Mouse (Mus musculus) cerebellum, postnatal 14 days (tissue): ENCODE measurements around the gene Gm5150.
A peak's percentile ranks its signal among the peaks of the same experiment; 100 is the strongest.
"Not testable (repeated sequence)": the region's sequence is repeated elsewhere in the genome, so short reads cannot be mapped to it uniquely, and the experiment has no call there.

Source experiments
- DNase-seq, 2 experiments: peaks; one replicate each; pipeline ENCODE4 v3.0.0; 2021; ENCODE audit warnings: mixed read lengths in 2 of 2

Gm5150 gene

DNA sequence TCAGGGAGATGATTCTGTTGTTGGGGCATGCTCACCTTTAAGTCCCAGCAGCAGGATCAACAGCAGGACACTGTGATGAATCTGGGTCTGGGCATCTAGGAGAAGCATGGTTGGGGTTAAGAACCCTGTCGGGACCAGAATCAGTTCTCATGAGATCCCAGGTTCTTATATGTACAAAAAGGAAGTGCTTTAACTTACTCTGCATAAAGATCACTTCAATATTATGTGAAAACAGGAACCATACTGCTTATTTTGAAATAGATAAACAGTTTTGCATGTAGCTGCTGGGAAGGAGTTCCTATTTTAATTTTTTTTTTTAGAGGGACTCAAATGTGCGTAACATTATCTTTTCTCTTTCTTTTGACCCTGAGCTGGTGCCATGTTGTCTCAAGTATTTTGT is at the start of gene Gm5150:
TSS of gene Gm5150 (minus strand) at position 223 of the 400 bp plus-strand sequence.
- DNase-seq = no peak

DNA sequence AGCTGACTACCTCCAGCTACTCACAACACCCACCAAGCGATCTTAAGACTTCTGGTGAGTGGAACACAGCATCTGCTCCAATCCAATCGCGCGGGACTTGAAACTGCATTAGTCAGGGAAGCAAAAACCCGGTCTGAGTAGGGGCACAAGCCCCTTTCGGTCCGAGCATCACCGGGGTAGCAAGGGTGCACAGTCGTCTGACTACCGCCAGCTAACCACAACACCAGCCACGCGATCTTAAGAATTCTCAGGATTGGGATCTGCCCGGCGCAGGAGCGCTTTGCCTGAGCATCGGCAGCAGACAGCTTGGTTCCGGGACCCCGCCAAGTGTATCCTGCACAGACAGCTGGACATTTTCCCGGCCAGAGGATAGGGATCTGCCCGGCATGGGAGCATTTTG is 45.5 kb upstream of the Gm5150 start:
- DNase-seq = not testable (repeated sequence)

- no peak for DNase-seq
Measured at GRCm38 (mm10) chr3:16047288-16047687, 41.1 kb upstream of the Gm5150 start.

DNA sequence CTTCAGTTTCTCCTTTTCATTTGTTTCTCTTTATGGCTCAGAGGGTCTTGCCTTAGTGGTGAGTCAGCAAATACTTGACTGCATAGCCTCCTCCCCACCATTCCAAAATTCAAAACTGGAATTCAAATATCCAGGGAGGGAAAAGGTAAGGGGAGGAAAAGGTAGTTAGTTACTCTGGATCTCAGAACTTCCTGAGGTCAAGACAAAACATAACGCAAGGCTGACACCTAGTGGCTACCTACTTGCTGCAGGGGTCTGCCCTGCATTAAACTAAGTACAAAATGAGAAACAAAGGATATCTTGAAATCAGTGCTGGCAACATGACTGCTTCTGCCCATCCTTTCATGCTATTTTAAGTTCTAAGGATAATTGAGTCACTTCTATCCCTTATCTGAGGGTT is 37.1 kb upstream of the Gm5150 start:
- DNase-seq = peak; percentile 30 to 59

DNA sequence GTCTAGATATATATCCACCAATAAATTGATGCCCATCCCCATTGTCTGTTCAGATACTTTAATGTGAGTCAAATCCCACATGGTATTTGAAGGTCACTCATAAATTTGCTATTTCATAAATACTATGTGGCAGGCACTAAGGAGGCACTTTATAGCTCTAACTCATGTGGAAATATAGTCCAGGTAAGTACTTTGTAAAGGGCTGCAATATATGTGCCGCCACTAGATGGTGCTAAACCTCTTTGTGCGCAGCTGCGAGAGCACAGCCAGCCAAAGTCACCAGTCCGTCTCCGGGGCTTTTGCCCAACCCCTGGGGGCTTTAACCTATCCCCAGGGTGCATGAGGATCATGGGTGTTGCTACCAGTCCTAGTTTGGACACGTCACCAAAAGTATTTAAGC is 18.8 kb upstream of the Gm5150 start:
- peak; percentile 39 to 59 for DNase-seq

DNA sequence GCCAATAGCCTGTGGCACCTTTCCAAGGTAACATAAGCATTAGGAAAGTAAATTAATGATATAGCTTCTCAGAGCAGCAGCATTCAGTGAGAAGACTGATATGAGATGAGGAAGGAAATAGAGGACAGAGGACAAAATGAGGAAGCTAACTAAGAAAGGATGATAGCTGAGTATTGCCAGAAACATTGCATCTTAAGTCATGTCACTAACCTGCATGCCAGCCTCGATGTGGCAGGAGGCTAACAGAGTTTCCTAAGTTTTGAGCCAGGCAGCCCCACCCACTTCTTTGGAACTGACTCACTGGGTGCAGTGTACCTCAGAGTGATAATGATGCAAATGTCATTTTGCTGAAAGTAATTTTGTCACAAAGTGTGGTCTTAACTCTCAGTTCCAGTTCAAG is 16.0 kb upstream of the Gm5150 start:
- no peak for DNase-seq

DNA sequence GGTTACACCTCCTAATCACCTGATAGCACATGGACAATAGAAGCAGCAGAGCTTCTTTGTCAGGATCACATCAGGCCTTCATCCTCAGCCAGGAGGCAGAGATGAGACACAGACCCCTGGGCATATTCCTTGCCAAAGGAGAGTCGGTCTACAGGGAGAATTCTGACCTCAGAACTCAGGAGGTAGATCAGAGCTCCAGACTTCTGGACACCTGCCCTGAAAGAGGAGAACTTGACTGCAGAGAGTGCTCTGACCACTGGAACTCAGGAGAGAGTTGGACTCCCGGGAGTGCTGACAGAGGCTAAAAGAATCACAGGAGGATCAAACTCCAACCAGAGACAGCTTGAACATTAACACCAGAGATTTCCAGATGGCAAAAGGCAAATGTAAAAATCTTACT is 8.2 kb upstream of the Gm5150 start:
- DNase-seq = not testable (repeated sequence)

GRCm38 (mm10) chr3:16007827-16008226 is 1.6 kb upstream of the Gm5150 start:
- DNase-seq = no peak

DNA sequence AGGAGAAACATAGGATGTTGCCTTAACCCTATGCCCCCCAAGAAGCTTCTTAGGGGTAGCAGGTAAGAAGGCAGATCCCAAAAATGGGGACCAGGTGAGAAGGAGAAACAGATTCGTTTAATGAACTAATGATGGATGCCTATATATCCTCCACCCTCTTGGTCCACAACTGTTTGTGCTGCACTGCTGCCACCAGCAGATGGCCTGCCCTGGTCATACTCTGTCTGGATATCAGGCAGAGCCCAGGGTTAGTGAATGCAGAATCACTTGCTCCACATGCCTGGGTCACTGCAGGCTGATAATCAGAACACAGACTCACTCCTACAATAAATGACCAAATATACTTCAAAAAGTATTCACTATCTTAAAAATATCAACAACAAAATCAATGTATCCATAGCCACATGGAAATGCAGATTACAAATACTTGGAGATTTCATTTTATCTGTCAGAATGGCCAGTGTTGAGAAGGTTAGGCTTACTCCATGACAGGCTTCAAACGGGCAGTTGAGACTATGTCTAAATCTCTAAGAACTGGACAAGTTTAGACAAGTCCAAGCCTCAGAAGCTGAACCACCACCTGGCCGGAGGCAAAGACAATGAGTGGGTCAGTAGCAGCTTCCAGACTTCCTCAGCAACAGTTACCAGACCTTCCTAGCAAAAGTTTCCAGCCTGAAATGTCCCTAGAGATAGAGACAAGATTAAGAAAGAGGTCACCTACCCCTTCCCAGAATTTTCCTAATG is 2.2 kb downstream of the Gm5150 start:
- DNase-seq = no peak

DNA sequence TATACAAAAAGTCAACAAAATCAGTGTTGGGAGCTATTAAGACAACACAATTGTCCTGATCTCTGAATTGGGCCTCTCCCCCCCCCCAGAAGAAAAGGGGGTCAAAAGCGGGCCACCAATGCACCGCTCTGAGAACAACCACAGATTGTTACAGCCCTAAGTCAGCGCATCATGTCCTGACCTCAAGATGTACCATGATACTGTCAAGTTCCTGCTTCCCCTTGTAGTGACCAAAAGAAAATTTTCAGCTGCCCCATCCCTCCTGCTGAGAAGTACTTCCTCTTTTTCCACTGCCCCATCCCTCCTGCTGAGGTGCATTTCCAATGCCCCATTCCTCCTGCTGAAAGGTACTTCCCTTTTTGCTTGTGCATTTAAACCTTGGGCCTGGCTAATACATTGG is 6.8 kb downstream of the Gm5150 start:
- not testable (repeated sequence) for DNase-seq

DNA sequence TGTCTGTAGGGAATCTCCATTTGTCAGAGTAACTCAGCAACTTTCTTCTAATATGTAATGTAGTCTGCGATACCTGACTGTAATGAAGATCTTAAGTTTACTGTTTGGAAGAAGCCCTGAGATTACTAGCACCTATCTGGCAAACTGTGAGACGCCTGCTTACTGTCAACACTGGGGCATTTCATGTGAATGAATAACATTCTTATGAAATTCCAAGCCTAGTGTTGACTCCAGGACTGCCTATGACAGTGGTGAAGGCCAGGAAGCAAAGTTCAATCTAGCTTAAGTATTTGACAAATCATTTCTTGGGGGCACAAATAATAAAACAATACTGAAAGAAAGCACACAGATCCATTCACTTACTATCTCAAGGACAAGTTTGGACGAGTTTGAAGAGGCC is 24.0 kb downstream of the Gm5150 start:
- DNase-seq = no peak

GRCm38 (mm10) chr3:15956921-15957320 is 49.3 kb downstream of the Gm5150 start:
- DNase-seq = no peak
